Mouse (Mus musculus) hindbrain, embryonic 11.5 days (tissue): ENCODE measurements at regions not wholly inside any gene's neighbourhood (a gene's known extent, or its start where the extent isn't known, plus 50 kb on each side); places are given as distances from the start of the nearest gene placed in this dataset.
A peak's percentile ranks its signal among the peaks of the same experiment; 100 is the strongest.

Experiments used
- ATAC-seq: fragments of 200-750 bp; cut with Nextera tagmentation; 2 replicates; pipeline ENCODE4 v1.8.0; 2017; ENCODE audit warnings: mild to moderate bottlenecking, moderate TSS enrichment, moderate library complexity; ENCODE audit not compliant: low FRiP score
- DNase-seq: peaks from one replicate; pipeline ENCODE4 v3.0.0-alpha.2; 2015; ENCODE audit warnings: low spot score
- H3K27ac ChIP-seq: fragments of 300-500 bp; sonication (generic); 2 replicates; pipeline ENCODE4 v1.5.1; 2014; ENCODE audit warnings: mild to moderate bottlenecking, low read depth, low read length
- H3K27me3 ChIP-seq: fragments of 300-500 bp; sonication (generic); 2 replicates; pipeline ENCODE4 v1.6.1; 2014; ENCODE audit warnings: mild to moderate bottlenecking, low read length, moderate library complexity, mixed read lengths; ENCODE audit not compliant: control insufficient read depth, insufficient read depth
- H3K36me3 ChIP-seq: fragments of 300-500 bp; sonication (generic); 2 replicates; pipeline ENCODE4 v1.6.1; 2014; ENCODE audit warnings: mild to moderate bottlenecking, low read length, moderate library complexity, mixed read lengths; ENCODE audit not compliant: control insufficient read depth, insufficient read depth
- H3K4me1 ChIP-seq: fragments of 300-500 bp; sonication (generic); replicated peaks from 2 replicates; pipeline ENCODE4 v1.6.1; 2014; ENCODE audit warnings: low read length, mixed read lengths; ENCODE audit not compliant: control insufficient read depth, insufficient read depth
- H3K4me2 ChIP-seq: fragments of 300-500 bp; sonication (generic); replicated peaks from 2 replicates; pipeline ENCODE4 v1.6.1; 2014; ENCODE audit warnings: mild to moderate bottlenecking, low read depth, low read length
- H3K4me3 ChIP-seq: fragments of 300-500 bp; sonication (generic); 2 replicates; pipeline ENCODE4 v1.5.1; 2014; ENCODE audit warnings: low read depth, low read length
- H3K9ac ChIP-seq: fragments of 300-500 bp; sonication (generic); 2 replicates; pipeline ENCODE4 v1.6.1; 2014; ENCODE audit warnings: low read depth, low read length
- H3K9me3 ChIP-seq: fragments of 300-500 bp; sonication (generic); 2 replicates; pipeline ENCODE4 v1.6.1; 2016; ENCODE audit warnings: low read length; ENCODE audit not compliant: control insufficient read depth
- WGBS: fragments of 180-500 bp; shearing (Covaris S2); extraction: QIAGEN DNeasy Blood & Tissue Kit; methylation state at CpG from one replicate; pipeline ENCODE4 v1.1.7; 2014; 5-methylcytosine and 5-hydroxymethylcytosine counted together

GRCm38 (mm10) chr1:12619981-12620380, 1206.1 kb downstream of the A830018L16Rik start:
- ATAC-seq, result no peak
- no peaks in the 10 kb centered on the region for H3K36me3 ChIP-seq
- 86% methylated on average over 2 of the region's 2 CpGs for WGBS

GRCm38 (mm10) chr1:12620825-12621224, 1206.9 kb downstream of the A830018L16Rik start:
- no peaks in the 10 kb centered on the region for H3K36me3 ChIP-seq
- H3K27me3 ChIP-seq, result no peaks in the 10 kb centered on the region
- no peak overlapping the region for H3K4me3 ChIP-seq
- DNase-seq (no peak), ATAC-seq (no peak)
- WGBS, result 87% methylated on average over 6 of the region's 6 CpGs
- H3K9ac ChIP-seq, result no peak overlapping the region
- no peaks in the 10 kb centered on the region for H3K9me3 ChIP-seq
- H3K27ac ChIP-seq, result no peak overlapping the region
- H3K4me1 ChIP-seq, result no peaks in the 10 kb centered on the region
- no peak overlapping the region for H3K4me2 ChIP-seq

More at GRCm38 (mm10) chr1:12619981-12620380, 1206.1 kb downstream of the A830018L16Rik start:
- Histone ChIP-seq H3K27ac (no peak overlapping the region), H3K9me3 (no peaks in the 10 kb centered on the region), H3K27me3 (no peaks in the 10 kb centered on the region), H3K4me2 (no peak overlapping the region), H3K9ac (no peak overlapping the region), H3K4me1 (no peaks in the 10 kb centered on the region), H3K4me3 (no peak overlapping the region)
- DNase-seq, result no peak

GRCm38 (mm10) chr1:12623158-12623557, 1209.3 kb downstream of the A830018L16Rik start:
- no peak for ATAC-seq
- Histone ChIP-seq H3K4me2 (no peak overlapping the region), H3K36me3 (no peaks in the 10 kb centered on the region), H3K27ac (no peak overlapping the region), H3K4me1 (no peaks in the 10 kb centered on the region), H3K9ac (no peak overlapping the region), H3K4me3 (no peak overlapping the region), H3K27me3 (no peaks in the 10 kb centered on the region), H3K9me3 (no peaks in the 10 kb centered on the region)
- WGBS, result 89% methylated on average over 4 of the region's 4 CpGs
- DNase-seq, result no peak

GRCm38 (mm10) chr1:12633049-12633448, 1219.1 kb downstream of the A830018L16Rik start:
- no peaks in the 10 kb centered on the region for H3K4me1 ChIP-seq
- no peaks in the 10 kb centered on the region for H3K9me3 ChIP-seq
- no peak overlapping the region for H3K9ac ChIP-seq
- no peak overlapping the region for H3K27ac ChIP-seq
- H3K4me3 ChIP-seq, result no peak overlapping the region
- WGBS, result 95% methylated on average over 3 of the region's 3 CpGs
- ATAC-seq (no peak), DNase-seq (no peak)
- no peaks in the 10 kb centered on the region for H3K36me3 ChIP-seq
- H3K4me2 ChIP-seq, result no peak overlapping the region
- H3K27me3 ChIP-seq, result no peaks in the 10 kb centered on the region

GRCm38 (mm10) chr1:12636326-12637147, 1222.6 kb downstream of the A830018L16Rik start:
- Histone ChIP-seq H3K36me3 (no peaks in the 10 kb centered on the region), H3K27me3 (peaks cover 3% of the 10 kb centered on the region), H3K27ac (no peak overlapping the region), H3K9ac (no peak overlapping the region), H3K4me3 (no peak overlapping the region), H3K9me3 (no peaks in the 10 kb centered on the region), H3K4me1 (no peaks in the 10 kb centered on the region), H3K4me2 (no peak overlapping the region)
- ATAC-seq (peak; percentile 90), DNase-seq (peak; percentile 69)
- 24% methylated on average over 9 of the region's 9 CpGs for WGBS

- no peak overlapping the region for H3K27ac ChIP-seq
- H3K4me2 ChIP-seq, result no peak overlapping the region
- ATAC-seq (no peak), DNase-seq (no peak)
- WGBS, result 66% methylated on average over 4 of the region's 4 CpGs
- H3K9me3 ChIP-seq, result no peaks in the 10 kb centered on the region
- no peak overlapping the region for H3K4me3 ChIP-seq
- H3K9ac ChIP-seq, result no peak overlapping the region
- no peaks in the 10 kb centered on the region for H3K36me3 ChIP-seq
- H3K27me3 ChIP-seq, result peaks cover 3% of the 10 kb centered on the region
- H3K4me1 ChIP-seq, result no peaks in the 10 kb centered on the region
Observed at GRCm38 (mm10) chr1:12640983-12641382, 1227.1 kb downstream of the A830018L16Rik start.
